Mouse (Mus musculus) stomach, postnatal 0 days (tissue): ENCODE measurements at regions not wholly inside any gene's neighbourhood (a gene's known extent, or its start where the extent isn't known, plus 50 kb on each side); places are given as distances from the start of the nearest gene placed in this dataset.

ENCODE experiments used
- CTCF ChIP-seq: IDR thresholded peaks from 2 replicates; pipeline ENCODE4 v1.5.1; 2016; ENCODE audit warnings: antibody characterized with exemption, low read depth, mild to moderate bottlenecking, moderate library complexity
- EP300 ChIP-seq: optimal IDR thresholded peaks from 2 replicates; pipeline ENCODE3; 2016; ENCODE audit warnings: antibody characterized with exemption

GRCm38 (mm10) chr3:38178295-38178694 is 306.3 kb downstream of the Ankrd50 start:
- TF ChIP-seq CTCF (peak; percentile 36; the same call in 1 of the 2 replicates), EP300 (no peak)
